Mouse (Mus musculus): ENCODE data around the gene Rbm44.
A peak's percentile ranks its signal among the peaks of the same experiment; 100 is the strongest.

DNA sequence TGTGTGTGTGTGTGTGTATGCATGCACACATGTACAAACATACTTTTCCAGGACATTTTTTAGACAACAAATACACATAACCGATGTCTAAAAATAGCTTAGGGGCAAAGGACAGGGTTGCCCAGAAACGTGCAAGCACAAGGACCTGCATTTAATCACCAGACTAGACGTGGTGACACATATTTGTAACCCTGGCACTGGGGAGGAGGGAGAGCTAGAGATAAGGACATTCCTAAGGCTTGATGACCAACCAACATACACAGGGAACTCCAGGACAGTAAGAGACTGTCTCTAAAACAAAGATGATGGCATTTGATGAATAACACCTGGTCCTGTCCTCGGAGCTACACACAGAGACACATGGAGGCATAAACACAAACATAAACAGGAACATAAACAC is 35.6 kb upstream of the Rbm44 start:
- TF ChIP-seq CTCF (IDR thresholded peaks at IDR 0.05; ENCODE audit: low read depth) (no peak), EP300 (IDR thresholded peaks at IDR 0.05; ENCODE audit: low read depth) (peak; percentile 92)
